Mouse (Mus musculus): ENCODE measurements around the gene Galnt16. TPM values are rescaled to one million over a fixed set of nuclear protein-coding genes. Genes with fewer than 3 reads are reported as not detected.

The Galnt16 gene
- polyA plus RNA-seq, 1 experiment from 2014 or later: 9.2 TPM

- H3K9me3 ChIP-seq: no peaks in the 10 kb centered on the region
- no peak overlapping the region; the same call in 1 of the 2 replicates for H3K4me3 ChIP-seq (replicated peaks)
Observed at GRCm38 (mm10) chr12:80646377-80646776, 128.3 kb downstream of the Galnt16 start.

GRCm38 (mm10) chr12:80653951-80654658 lies 136.0 kb downstream of the Galnt16 start:
- Histone ChIP-seq H3K9ac (no peak overlapping the region), H3K4me1 (replicated peaks) (peaks cover 8% of the 10 kb centered on the region), H3K27me3 (replicated peaks) (no peaks in the 10 kb centered on the region), H3K4me3 (replicated peaks) (no peak overlapping the region), H3K36me3 (no peaks in the 10 kb centered on the region), H3K9me3 (no peaks in the 10 kb centered on the region), H3K27ac (no peak overlapping the region), H3K4me2 (replicated peaks) (peak overlapping the region; percentile 32; the same call in 1 of the 2 replicates)
- 65% methylated on average over 7 of the region's 7 CpGs for WGBS
- ATAC-seq: peak; percentile 59

More at GRCm38 (mm10) chr12:80646377-80646776, 128.3 kb downstream of the Galnt16 start:
- ATAC-seq: no peak
- Histone ChIP-seq H3K27me3 (replicated peaks) (no peaks in the 10 kb centered on the region), H3K36me3 (no peaks in the 10 kb centered on the region; the same call in 1 of the 2 replicates), H3K27ac (no peak overlapping the region), H3K4me2 (replicated peaks) (peak overlapping the region; percentile 81; the same call in 1 of the 2 replicates), H3K4me1 (replicated peaks) (peaks cover 17% of the 10 kb centered on the region; the same call in 1 of the 2 replicates), H3K9ac (no peak overlapping the region)
- WGBS: 79% methylated on average over 3 of the region's 3 CpGs

- WGBS: 61% methylated on average over 3 of the region's 3 CpGs
- peaks cover 8% of the 10 kb centered on the region for H3K4me1 ChIP-seq (replicated peaks)
- H3K9ac ChIP-seq: no peak overlapping the region
- no peak overlapping the region for H3K4me3 ChIP-seq (replicated peaks)
- H3K27ac ChIP-seq: 0 out of 2 replicates have a peak overlapping the region, but pooled peaks have one; percentile 17
- peak; percentile 71 for ATAC-seq
- no peaks in the 10 kb centered on the region for H3K36me3 ChIP-seq
- H3K4me2 ChIP-seq (replicated peaks): peak overlapping the region; percentile 26; the same call in 1 of the 2 replicates
- no peaks in the 10 kb centered on the region for H3K9me3 ChIP-seq
- no peaks in the 10 kb centered on the region for H3K27me3 ChIP-seq (replicated peaks)
Observed at GRCm38 (mm10) chr12:80654659-80655025, 136.6 kb downstream of the Galnt16 start.

GRCm38 (mm10) chr12:80658661-80659060 lies 140.6 kb downstream of the Galnt16 start:
- Histone ChIP-seq H3K9me3 (no peaks in the 10 kb centered on the region), H3K36me3 (peaks cover 6% of the 10 kb centered on the region; the same call in 1 of the 2 replicates), H3K27ac (no peak overlapping the region), H3K4me1 (replicated peaks) (peaks cover 8% of the 10 kb centered on the region), H3K9ac (no peak overlapping the region), H3K4me3 (replicated peaks) (no peak overlapping the region), H3K27me3 (replicated peaks) (no peaks in the 10 kb centered on the region), H3K4me2 (replicated peaks) (no peak overlapping the region)
- 68% methylated on average over 6 of the region's 6 CpGs for WGBS
- ATAC-seq: no peak

- Histone ChIP-seq H3K4me2 (replicated peaks) (no peak overlapping the region), H3K27ac (no peak overlapping the region)
- 87% methylated on average over 10 of the region's 10 CpGs for WGBS
Observed at GRCm38 (mm10) chr12:80662322-80662721, 144.2 kb downstream of the Galnt16 start.

GRCm38 (mm10) chr12:80663935-80664334 lies 145.9 kb downstream of the Galnt16 start:
- H3K36me3 ChIP-seq: peaks cover 23% of the 10 kb centered on the region
- no peak overlapping the region for H3K27ac ChIP-seq
- H3K9ac ChIP-seq: no peak overlapping the region
- no peak overlapping the region for H3K4me2 ChIP-seq (replicated peaks)
- H3K9me3 ChIP-seq: no peaks in the 10 kb centered on the region
- no peaks in the 10 kb centered on the region for H3K27me3 ChIP-seq (replicated peaks)
- no peak overlapping the region for H3K4me3 ChIP-seq (replicated peaks)
- H3K4me1 ChIP-seq (replicated peaks): no peaks in the 10 kb centered on the region
- 53% methylated on average over 2 of the region's 2 CpGs for whole genome bisulfite sequencing
- no peak for ATAC-seq

More at GRCm38 (mm10) chr12:80662322-80662721, 144.2 kb downstream of the Galnt16 start:
- Histone ChIP-seq H3K4me1 (replicated peaks) (0 out of 2 replicates have a peak, but pooled peaks cover 2% of the 10 kb centered on the region), H3K9me3 (no peaks in the 10 kb centered on the region), H3K4me3 (replicated peaks) (no peak overlapping the region), H3K27me3 (replicated peaks) (no peaks in the 10 kb centered on the region), H3K36me3 (peaks cover 16% of the 10 kb centered on the region), H3K9ac (no peak overlapping the region)
- no peak for ATAC-seq

GRCm38 (mm10) chr12:80668391-80668790 lies 150.3 kb downstream of the Galnt16 start:
- no peak for ATAC-seq
- H3K9me3 ChIP-seq: no peaks in the 10 kb centered on the region
- WGBS: 71% methylated on average over 2 of the region's 2 CpGs
- H3K27me3 ChIP-seq (replicated peaks): no peaks in the 10 kb centered on the region
- peaks cover 17% of the 10 kb centered on the region for H3K36me3 ChIP-seq
- H3K9ac ChIP-seq: no peak overlapping the region
- no peak overlapping the region for H3K4me2 ChIP-seq (replicated peaks)
- H3K4me1 ChIP-seq (replicated peaks): no peaks in the 10 kb centered on the region
- no peak overlapping the region for H3K4me3 ChIP-seq (replicated peaks)
- H3K27ac ChIP-seq: no peak overlapping the region

GRCm38 (mm10) chr12:80673170-80673569 lies 155.1 kb downstream of the Galnt16 start:
- Histone ChIP-seq H3K27ac (no peak overlapping the region), H3K27me3 (replicated peaks) (no peaks in the 10 kb centered on the region), H3K9me3 (no peaks in the 10 kb centered on the region), H3K4me3 (replicated peaks) (no peak overlapping the region), H3K4me1 (replicated peaks) (no peaks in the 10 kb centered on the region), H3K4me2 (replicated peaks) (no peak overlapping the region), H3K9ac (no peak overlapping the region), H3K36me3 (peaks cover 17% of the 10 kb centered on the region)
- WGBS: 13% methylated on average over 3 of the region's 3 CpGs
- ATAC-seq: peak; percentile 62; the same call in 1 of the 2 replicates

Other genes starting within 250 kb of the Galnt16 start
- gene Dcaf5, start 81.7 kb upstream of the Galnt16 start, polyA plus RNA-seq (2015; fragmentation: Nextera tagmentation; extraction: Ambion mirVana): 8.8 and 10.4 TPM in 2 replicates
- 22.4 and 23.1 TPM in 2 replicates for gene Exd2, start 55.2 kb upstream of the Galnt16 start, polyA plus RNA-seq (2015; fragmentation: Nextera tagmentation; extraction: Ambion mirVana)
- gene Slc39a9, start 125.6 kb downstream of the Galnt16 start, polyA plus RNA-seq (2015; fragmentation: Nextera tagmentation; extraction: Ambion mirVana): 26.4 and 27.1 TPM in 2 replicates
- 243 and 269 TPM in 2 replicates for gene Erh, start 126.1 kb downstream of the Galnt16 start, polyA plus RNA-seq (2015; fragmentation: Nextera tagmentation; extraction: Ambion mirVana)
- 13.4 and 14.1 TPM in 2 replicates for gene Plekhd1, start 174.3 kb downstream of the Galnt16 start, polyA plus RNA-seq (2015; fragmentation: Nextera tagmentation; extraction: Ambion mirVana)
- gene Ccdc177, start 242.4 kb downstream of the Galnt16 start, polyA plus RNA-seq (2015; fragmentation: Nextera tagmentation; extraction: Ambion mirVana): 0.10 and 0.15 TPM in 2 replicates

All from intestine, embryonic 15.5 days (tissue).